Comparison of ENCODE assay signal across 8 mouse cellular contexts in the genomic region with DNA sequence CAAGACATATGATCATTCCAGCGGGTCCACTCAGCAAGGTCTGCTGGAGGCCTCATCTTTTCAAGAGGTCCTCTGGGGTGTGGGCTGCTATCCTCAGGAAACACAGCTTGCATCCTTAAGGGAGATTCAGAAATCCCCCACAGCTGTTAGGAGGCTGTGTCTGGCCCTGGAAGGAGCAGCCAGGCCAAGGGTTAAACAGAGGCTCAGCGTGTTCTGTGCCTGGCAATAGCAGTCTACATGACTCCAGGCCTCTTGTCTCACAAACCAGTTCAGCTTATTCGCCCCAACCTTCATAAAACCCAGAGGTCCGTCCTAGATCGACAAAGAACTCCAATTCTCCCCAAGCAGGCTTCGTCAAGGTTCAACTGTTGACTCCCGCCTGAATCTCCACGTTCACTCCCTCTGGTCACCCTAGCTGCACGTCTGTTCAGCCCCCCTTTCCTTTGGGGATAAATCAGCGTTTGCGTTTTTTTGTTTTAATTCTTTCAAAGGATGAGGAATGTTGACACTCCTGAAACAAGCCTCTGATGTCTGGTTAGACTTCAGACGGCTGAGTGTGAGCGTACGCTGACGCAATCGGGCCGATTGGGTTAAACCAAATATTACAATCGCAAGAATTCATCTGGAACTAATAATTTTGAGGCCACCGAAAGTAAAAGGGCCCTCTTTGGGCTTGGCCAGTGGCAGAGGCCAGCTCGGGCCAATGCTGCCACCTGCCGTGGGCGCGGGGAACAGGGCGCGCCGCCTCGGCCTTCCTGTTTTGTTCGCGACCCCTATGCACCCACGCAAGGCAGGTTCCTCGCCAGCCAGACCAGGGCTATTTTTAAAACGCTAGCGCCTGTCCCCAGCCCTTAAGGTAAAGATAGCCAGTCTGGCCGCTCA.
DNase-seq lines count a peak whose midpoint lies in the region; ATAC-seq lines count a peak whose summit lies in the region.

No protein-coding gene starts in this region.

- peak; percentile 88 for ATAC-seq in hindbrain, embryonic 13.5 days (ENCODE audit: low FRiP score)

- peak overlapping the region; percentile 42 for H3K4me3 ChIP-seq in hindbrain, embryonic 13.5 days

- peaks cover 43% of the 10 kb centered on the region for H3K4me1 ChIP-seq in hindbrain, embryonic 13.5 days (replicated peaks)

- peak overlapping the region; percentile 97 for H3K27ac ChIP-seq in hindbrain, embryonic 13.5 days

- 4% methylated on average over 34 of the region's 34 CpGs for WGBS in hindbrain, embryonic 13.5 days

- peak overlapping the region; percentile 62 for H3K4me2 ChIP-seq in hindbrain, embryonic 13.5 days

- DNase-seq in ES-CJ7 (ENCODE audit: low read depth, low spot score) = peak; percentile 65
- peak; percentile 90 to 92 for DNase-seq in cerebellum, postnatal 10 days
- DNase-seq in frontal cortex, postnatal 25 days (ENCODE audit: low spot score in 2 of 2) = peak; percentile 82 to 86
- peak; percentile 88 to 89 for DNase-seq in layer of hippocampus, postnatal 14 days (ENCODE audit: low spot score in 2 of 2)
- peak; percentile 94 for DNase-seq in lung, postnatal 10 days
- DNase-seq in ovary, postnatal 10 days (ENCODE audit: low spot score) = peak; percentile 91
- peak; percentile 68 for DNase-seq in thymus, postnatal 0 days (ENCODE audit: low spot score)

- H3K9me3 ChIP-seq in hindbrain, embryonic 13.5 days = no peaks in the 10 kb centered on the region

- no peaks in the 10 kb centered on the region for H3K36me3 ChIP-seq in hindbrain, embryonic 13.5 days

- no peaks in the 10 kb centered on the region for H3K27me3 ChIP-seq in hindbrain, embryonic 13.5 days

- peak overlapping the region; percentile 76 for H3K9ac ChIP-seq in hindbrain, embryonic 13.5 days

Comparison
In these comparisons a context has a peak if more than half of its experiments do, and no peak if none do; other contexts are left out.
1. Peak in every context shown above with its lines: DNase-seq, ATAC-seq, H3K4me3 ChIP-seq and H3K27ac ChIP-seq.